Comparison of ENCODE assay signal across 15 mouse cellular contexts in the genomic region with DNA sequence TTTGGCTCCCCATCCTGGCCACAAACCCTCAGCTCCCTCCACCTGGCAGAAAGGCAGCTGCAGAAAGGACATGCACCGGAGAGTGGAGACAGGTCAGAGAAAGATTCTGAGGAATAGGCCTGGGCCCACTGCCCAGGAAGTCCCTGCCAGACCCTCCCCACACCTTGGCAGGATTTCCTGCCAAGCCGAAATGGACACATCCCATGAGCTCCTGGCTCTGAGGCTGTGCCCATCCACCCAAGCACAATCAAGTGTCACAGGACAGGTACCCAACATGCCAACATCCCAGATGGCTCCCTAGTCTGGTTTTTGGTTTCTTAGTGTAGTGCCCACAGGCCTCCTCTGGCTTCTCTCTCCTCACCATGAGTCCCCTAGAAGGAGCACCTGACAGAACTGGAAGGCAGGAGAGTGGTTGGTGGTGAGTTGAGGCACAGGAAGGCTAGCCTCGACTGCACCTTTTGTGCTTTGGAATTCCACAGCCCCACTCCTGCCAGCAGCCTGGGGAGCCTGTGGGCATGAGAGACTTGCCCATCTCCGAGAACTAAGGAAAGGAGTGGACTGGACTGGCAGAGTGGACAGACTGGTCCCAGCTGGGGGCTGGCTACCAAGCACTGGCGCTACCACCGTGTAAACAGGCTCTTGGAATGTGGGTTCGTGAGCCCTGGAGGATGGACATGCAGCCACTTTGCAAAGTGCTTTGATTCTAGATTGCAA. TPM values are rescaled to one million over a fixed set of nuclear protein-coding genes. Genes with fewer than 3 reads are reported as not detected.
A peak's percentile ranks its signal among the peaks of the same experiment; 100 is the strongest.
DNase-seq lines count a peak whose midpoint lies in the region; ATAC-seq and TF ChIP-seq lines count a peak whose summit lies in the region.
"Had no signal": no experiment of that assay in that cellular context is flagged by ENCODE, and none has a peak within 500 bp of the region (broad histone marks: within the 10 kb centered on the region; RNA-seq: fewer than 3 reads in every experiment).

No protein-coding gene starts in this region.

- WGBS in limb, embryonic 15.5 days: 64% methylated on average over 7 of the region's 7 CpGs

- H3K27ac ChIP-seq in gastrocnemius, adult 2 months: no peak overlapping the region
- H3K27ac ChIP-seq in limb, embryonic 15.5 days: peak overlapping the region; percentile 13; the same call in 1 of the 2 replicates
- H3K27ac ChIP-seq: heart, embryonic 15.5 days; liver, embryonic 12.5 days; midbrain, embryonic 12.5 days had no signal

- no peak for ATAC-seq in limb, embryonic 15.5 days (ENCODE audit: insufficient number of reproducible peaks, low FRiP score, low TSS enrichment, low read depth)
- ATAC-seq: forebrain, embryonic 16.5 days; liver, embryonic 12.5 days had no signal

- H3K9ac ChIP-seq in limb, embryonic 15.5 days: no peak overlapping the region
- H3K9ac ChIP-seq: heart, embryonic 15.5 days; liver, embryonic 12.5 days; lung, embryonic 14.5 days had no signal

- H3K36me3 ChIP-seq in limb, embryonic 15.5 days: peaks cover 87% of the 10 kb centered on the region

- TF ChIP-seq CTCF in gastrocnemius, adult 2 months (IDR thresholded peaks at IDR 0.05): no peak

- intact Hi-C loops in gastrocnemius, adult 2 months (cut with DNase I): loop anchor here (5.0 kb wide), 1 partner anchor 47 kb away; no protein-coding TSS in a partner anchor
- intact Hi-C loops in gastrocnemius, postnatal 14 days (cut with DNase I; ENCODE audit: low total_unique reads): loop anchor here (10.0 kb wide), 1 partner anchor 224 kb away; a partner anchor contains a TSS
- intact Hi-C loops in heart, postnatal 36 days (cut with DNase I): no loop called here

- H3K4me1 ChIP-seq in limb, embryonic 15.5 days: peaks cover 61% of the 10 kb centered on the region

- H3K9me3 ChIP-seq in limb, embryonic 15.5 days: no peaks in the 10 kb centered on the region
- H3K9me3 ChIP-seq: heart, embryonic 15.5 days; liver, embryonic 12.5 days; midbrain, embryonic 12.5 days had no signal

- peak; percentile 61 for DNase-seq in gastrocnemius, adult 2 months
- no peak for DNase-seq in gastrocnemius, postnatal 14 days
- DNase-seq in MN1 (ENCODE audit: low spot score): peak; percentile 53
- DNase-seq in cerebellum, adult 9-11 months: peak; percentile 90
- DNase-seq in ovary, adult 18-20 months (ENCODE audit: low spot score): no peak
- no peak for DNase-seq in heart, postnatal 36 days
- DNase-seq in urinary bladder, postnatal 14 days (ENCODE audit: low spot score): no peak
- DNase-seq: B cell, adult 2 months; heart, adult 18-20 months; lung, embryonic 14.5 days had no signal

- H3K4me3 ChIP-seq in gastrocnemius, adult 2 months: no peak overlapping the region
- no peak overlapping the region for H3K4me3 ChIP-seq in limb, embryonic 15.5 days
- H3K4me3 ChIP-seq: heart, embryonic 15.5 days; liver, embryonic 12.5 days; midbrain, embryonic 12.5 days had no signal

- H3K4me2 ChIP-seq in limb, embryonic 15.5 days: no peak overlapping the region
- H3K4me2 ChIP-seq: heart, embryonic 15.5 days; liver, embryonic 12.5 days; lung, embryonic 14.5 days; midbrain, embryonic 12.5 days had no signal

- H3K27me3 ChIP-seq in limb, embryonic 15.5 days: no peaks in the 10 kb centered on the region

RNA-seq across cellular contexts. Expression of a gene that starts 31.0 kb away (rescaled TPM):
- 10 to 100 TPM; 39.8 to 43.0 TPM for total RNA-seq in gastrocnemius, adult 2 months (2021)
- 10 to 100 TPM; 38.6 to 38.9 TPM for total RNA-seq in gastrocnemius, postnatal 14 days (2021)
- 80.5 and 82.6 TPM in 2 replicates for polyA plus RNA-seq in limb, embryonic 15.5 days (2015; fragmentation: Nextera tagmentation; extraction: Ambion mirVana)
- 10 to 100 TPM; 26.3 to 31.0 TPM for total RNA-seq in heart, postnatal 36 days (2021)

RNA-seq across cellular contexts. Expression of a gene that starts 31.0 kb away (rescaled TPM):
- total RNA-seq in gastrocnemius, adult 2 months (2021): 1 to 10 TPM; 4.7 to 4.9 TPM
- 1 to 10 TPM; 5.2 to 7.1 TPM for total RNA-seq in gastrocnemius, postnatal 14 days (2021)
- polyA plus RNA-seq in limb, embryonic 15.5 days (2015; fragmentation: Nextera tagmentation; extraction: Ambion mirVana): 16.5 and 18.8 TPM in 2 replicates
- 10 to 100 TPM; 11.3 to 15.7 TPM for total RNA-seq in heart, postnatal 36 days (2021)

RNA-seq across cellular contexts. Expression of a gene that starts 40.7 kb away (rescaled TPM):
- 1 to 10 TPM; 2.0 to 2.1 TPM for total RNA-seq in gastrocnemius, adult 2 months (2021)
- total RNA-seq in gastrocnemius, postnatal 14 days (2021): 1 to 10 TPM; 2.3 to 2.5 TPM
- polyA plus RNA-seq in limb, embryonic 15.5 days (2015; fragmentation: Nextera tagmentation; extraction: Ambion mirVana): 9.6 and 11.6 TPM in 2 replicates
- total RNA-seq in heart, postnatal 36 days (2021): 1 to 10 TPM; 3.5 to 3.6 TPM

Comparison
In these comparisons a context has a peak if more than half of its experiments do, and no peak if none do; other contexts are left out.
1. DNase-seq: peak in gastrocnemius, adult 2 months (single experiment), MN1 (single experiment) and cerebellum, adult 9-11 months (single experiment); none in gastrocnemius, postnatal 14 days (single experiment), ovary, adult 18-20 months (single experiment), heart, postnatal 36 days (0 of 2) and urinary bladder, postnatal 14 days (single experiment).